Comparison of ENCODE assay signal across 9 mouse cellular contexts in genomic region chr5:32593793-32594192, GRCm38 (mm10). TPM values are rescaled to one million over a fixed set of nuclear protein-coding genes. Genes with fewer than 3 reads are reported as not detected.
DNase-seq lines count a peak whose midpoint lies in the region; ATAC-seq and TF ChIP-seq lines count a peak whose summit lies in the region.
"Had no signal": no experiment of that assay in that cellular context is flagged by ENCODE, and none has a peak within 500 bp of the region (broad histone marks: within the 10 kb centered on the region; RNA-seq: fewer than 3 reads in every experiment).

No protein-coding gene starts in this region.

- no peaks in the 10 kb centered on the region for H3K36me3 ChIP-seq in heart, postnatal 0 days (replicated peaks; ENCODE audit: control insufficient read depth, insufficient read depth, low read length)
- H3K36me3 ChIP-seq in neural tube, embryonic 11.5 days (ENCODE audit: control insufficient read depth, insufficient read depth, low read length), result no peaks in the 10 kb centered on the region
- H3K36me3 ChIP-seq in neural tube, embryonic 15.5 days, result no peaks in the 10 kb centered on the region

- no peaks in the 10 kb centered on the region for H3K27me3 ChIP-seq in heart, postnatal 0 days (ENCODE audit: control insufficient read depth, insufficient read depth, low read length)
- no peaks in the 10 kb centered on the region for H3K27me3 ChIP-seq in neural tube, embryonic 11.5 days (ENCODE audit: control insufficient read depth, insufficient read depth, low read length)
- no peaks in the 10 kb centered on the region for H3K27me3 ChIP-seq in neural tube, embryonic 15.5 days (replicated peaks)

- no peaks in the 10 kb centered on the region for H3K4me1 ChIP-seq in heart, postnatal 0 days (ENCODE audit: control insufficient read depth, insufficient read depth)
- no peaks in the 10 kb centered on the region for H3K4me1 ChIP-seq in neural tube, embryonic 11.5 days (ENCODE audit: control insufficient read depth, insufficient read depth, low read length)
- H3K4me1 ChIP-seq in neural tube, embryonic 15.5 days, result no peaks in the 10 kb centered on the region
- no peaks in the 10 kb centered on the region for H3K4me1 ChIP-seq in brown adipose tissue, adult 24 weeks (ENCODE audit: control insufficient read depth, insufficient read depth, insufficient read length, low read length)

- no peak overlapping the region for H3K4me3 ChIP-seq in heart, postnatal 0 days (ENCODE audit: low read depth, low read length)
- no peak overlapping the region for H3K4me3 ChIP-seq in neural tube, embryonic 11.5 days (ENCODE audit: low read depth, low read length)
- no peak overlapping the region for H3K4me3 ChIP-seq in neural tube, embryonic 15.5 days (replicated peaks)
- peak overlapping the region; percentile 21 for H3K4me3 ChIP-seq in brown adipose tissue, adult 24 weeks (ENCODE audit: insufficient read depth, low read depth, low read length)

- H3K9me3 ChIP-seq in heart, postnatal 0 days (replicated peaks; ENCODE audit: control insufficient read depth, low read length), result no peaks in the 10 kb centered on the region
- no peaks in the 10 kb centered on the region for H3K9me3 ChIP-seq in neural tube, embryonic 11.5 days (ENCODE audit: control insufficient read depth, low read length)
- H3K9me3 ChIP-seq in neural tube, embryonic 15.5 days (replicated peaks), result no peaks in the 10 kb centered on the region

- no peak for TF ChIP-seq EP300 in heart, postnatal 0 days (IDR thresholded peaks at IDR 0.05; ENCODE audit: low read depth)

- DNase-seq in heart, postnatal 0 days (ENCODE audit: low spot score), result peak; percentile 32
- DNase-seq in heart, adult 11 months, result no peak
- peak; percentile 24 for DNase-seq in neural tube, embryonic 11.5 days (ENCODE audit: low spot score)
- DNase-seq in retina, postnatal 1 day, result peak; percentile 52
- DNase-seq in c-Kit-positive CD71-positive TER-119-positive erythroid progenitor cells, embryonic 14.5 days (ENCODE audit: low spot score), result no peak
- DNase-seq: cerebellum, adult 8-10 months had no signal

- TF ChIP-seq CTCF in heart, postnatal 0 days (IDR thresholded peaks at IDR 0.05; ENCODE audit: low read depth), result peak; percentile 61

- H3K9ac ChIP-seq in heart, postnatal 0 days (replicated peaks; ENCODE audit: low read depth, low read length), result no peak overlapping the region
- H3K9ac ChIP-seq in neural tube, embryonic 11.5 days (ENCODE audit: low read length), result no peak overlapping the region
- no peak overlapping the region for H3K9ac ChIP-seq in neural tube, embryonic 15.5 days (replicated peaks)

- no peak for ATAC-seq in heart, postnatal 0 days (ENCODE audit: insufficient read depth, low read depth)
- no peak for ATAC-seq in neural tube, embryonic 11.5 days (ENCODE audit: insufficient read depth, low FRiP score, low TSS enrichment)
- no peak for ATAC-seq in neural tube, embryonic 15.5 days (ENCODE audit: low FRiP score)
- no peak for ATAC-seq in megakaryocyte progenitor cell, adult 5-6 weeks (replicated peaks; ENCODE audit: poor library complexity)

- no peak overlapping the region for H3K27ac ChIP-seq in heart, postnatal 0 days (ENCODE audit: low read depth)
- no peak overlapping the region for H3K27ac ChIP-seq in neural tube, embryonic 11.5 days (ENCODE audit: low read depth, low read length)
- no peak overlapping the region for H3K27ac ChIP-seq in neural tube, embryonic 15.5 days (replicated peaks)
- peak overlapping the region; percentile 88 for H3K27ac ChIP-seq in brown adipose tissue, adult 24 weeks (replicated peaks; ENCODE audit: low read depth, low read length)

- H3K4me2 ChIP-seq in heart, postnatal 0 days (ENCODE audit: low read depth, low read length), result no peak overlapping the region; the same call in 1 of the 2 replicates
- no peak overlapping the region for H3K4me2 ChIP-seq in neural tube, embryonic 11.5 days (ENCODE audit: low read depth)
- no peak overlapping the region for H3K4me2 ChIP-seq in neural tube, embryonic 15.5 days

- WGBS in heart, postnatal 0 days, result 13% methylated on average over 4 of the region's 4 CpGs
- 32% methylated on average over 4 of the region's 4 CpGs for WGBS in neural tube, embryonic 11.5 days
- 21% methylated on average over 4 of the region's 4 CpGs for WGBS in neural tube, embryonic 15.5 days

RNA-seq across cellular contexts. Expression of gene Yes1, which starts 17.2 kb away (rescaled TPM):
- 22.6 and 24.5 TPM in 2 replicates for total RNA-seq in heart, postnatal 0 days (2014; rRNA removed; ENCODE audit: low replicate concordance)
- 19.0 and 20.7 TPM in 2 replicates for polyA plus RNA-seq in heart, postnatal 0 days (2015; fragmentation: Nextera tagmentation; extraction: Ambion mirVana)
- polyA plus RNA-seq in neural tube, embryonic 11.5 days (2014; fragmentation: Nextera tagmentation; extraction: Ambion mirVana), result 31.6 and 32.8 TPM in 2 replicates
- 18.8 and 21.0 TPM in 2 replicates for polyA plus RNA-seq in neural tube, embryonic 15.5 days (2015; fragmentation: Nextera tagmentation; extraction: Ambion mirVana)
- polyA plus RNA-seq in brown adipose tissue, adult 24 weeks (2012; ENCODE audit: insufficient read depth, insufficient read length, missing spikeins), result 13.1 and 15.0 TPM in 2 replicates
- 0.27 and 0.85 TPM in 2 replicates for total RNA-seq in megakaryocyte progenitor cell, adult 5-6 weeks (2015)
- 0.24 and 0.83 TPM in 2 replicates for total RNA-seq in megakaryocyte progenitor cell, adult 5-6 weeks (2017)

Comparison
In these comparisons a context has a peak if more than half of its experiments do, and no peak if none do; other contexts are left out.
1. DNase-seq: peak in heart, postnatal 0 days (single experiment), neural tube, embryonic 11.5 days (single experiment) and retina, postnatal 1 day (single experiment); none in heart, adult 11 months (single experiment) and c-Kit-positive CD71-positive TER-119-positive erythroid progenitor cells, embryonic 14.5 days (single experiment).